Mouse (Mus musculus) stomach, postnatal 0 days (tissue): ENCODE measurements around the gene Atpif1.

Experiments used
- CTCF ChIP-seq: IDR thresholded peaks from 2 replicates; pipeline ENCODE4 v1.5.1; 2016; ENCODE audit warnings: antibody characterized with exemption, low read depth, mild to moderate bottlenecking, moderate library complexity
- EP300 ChIP-seq: optimal IDR thresholded peaks from 2 replicates; pipeline ENCODE3; 2016; ENCODE audit warnings: antibody characterized with exemption

DNA sequence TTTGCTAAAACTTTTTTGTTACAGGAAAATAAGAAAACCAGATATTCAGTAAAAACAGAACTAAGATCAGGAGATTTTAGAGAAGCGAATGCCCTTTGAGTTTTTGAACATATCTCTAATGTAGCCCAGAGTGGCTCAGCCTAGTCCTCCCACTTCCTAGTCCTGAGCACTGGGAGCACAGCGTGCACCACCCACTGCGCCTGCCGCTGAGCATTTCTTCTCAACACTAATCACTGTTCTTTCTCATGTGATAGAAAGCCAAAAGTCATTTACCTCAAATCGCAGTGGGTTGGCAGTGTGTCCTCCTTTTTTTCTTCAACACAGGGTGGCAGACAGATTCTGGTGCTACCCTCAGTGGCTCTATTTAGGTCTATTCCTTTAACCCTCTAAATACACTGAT is 6.0 kb upstream of the Atpif1 start:
- TF ChIP-seq CTCF, result no peak
- TF ChIP-seq EP300, result no peak
